Mouse (Mus musculus): ENCODE results near the gene Rnf8. TPM values are rescaled to one million over a fixed set of nuclear protein-coding genes. Genes with fewer than 3 reads are reported as not detected.

Rnf8 gene
- polyA plus RNA-seq, 1 experiment from 2014 or later = 109 TPM

DNA sequence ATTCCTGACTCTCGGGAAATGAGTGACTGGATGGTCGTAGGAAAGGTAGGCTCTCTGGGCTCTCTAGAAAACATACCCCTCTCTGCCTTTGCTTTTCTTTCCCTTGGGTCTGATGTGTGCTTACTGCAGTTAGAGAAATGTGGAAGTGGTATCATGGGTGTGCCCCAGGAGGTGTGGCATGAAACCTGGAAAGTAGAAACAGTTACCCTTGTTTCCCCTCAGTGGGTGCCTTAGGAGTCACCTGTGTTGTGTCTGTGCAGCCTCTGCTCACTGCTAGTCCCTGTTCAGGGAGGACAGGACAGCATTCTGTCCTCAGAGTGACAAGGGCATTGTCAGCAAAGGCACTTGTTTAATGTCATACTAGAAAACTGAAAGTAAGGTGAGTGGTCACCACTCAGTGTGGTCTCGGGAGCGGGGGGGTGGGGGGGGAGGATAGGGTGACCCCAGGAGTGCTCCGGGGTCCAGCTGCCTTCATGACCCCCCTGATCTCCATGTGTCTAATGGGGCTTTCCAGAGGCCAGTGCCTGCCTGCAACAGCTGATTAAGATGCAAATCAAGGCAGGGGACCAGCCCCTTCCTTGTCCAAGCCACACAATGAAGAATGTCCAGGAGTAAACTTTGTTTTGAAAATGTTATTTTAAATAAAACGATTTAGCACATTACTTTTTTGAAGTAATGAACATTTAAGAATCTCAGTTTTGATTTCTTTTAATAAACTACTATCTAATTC, 64.6 kb downstream of the Rnf8 start:
- no peak overlapping the region for H3K4me3 ChIP-seq (ENCODE audit: low read depth, low read length)
- no peak overlapping the region for H3K9ac ChIP-seq (ENCODE audit: low read length)
- WGBS = 80% methylated on average over 6 of the region's 6 CpGs
- DNase-seq (ENCODE audit: low spot score) (no peak), ATAC-seq (ENCODE audit: insufficient read depth, low FRiP score, low TSS enrichment) (no peak)
- H3K4me1 ChIP-seq (ENCODE audit: control insufficient read depth, insufficient read depth, low read length) = no peaks in the 10 kb centered on the region
- H3K27ac ChIP-seq (ENCODE audit: low read depth, low read length) = no peak overlapping the region
- H3K9me3 ChIP-seq (ENCODE audit: control insufficient read depth, low read length) = no peaks in the 10 kb centered on the region
- H3K27me3 ChIP-seq (ENCODE audit: control insufficient read depth, insufficient read depth, low read length) = no peaks in the 10 kb centered on the region
- peaks cover 17% of the 10 kb centered on the region for H3K36me3 ChIP-seq (ENCODE audit: control insufficient read depth, insufficient read depth, low read length)
- H3K4me2 ChIP-seq (ENCODE audit: low read depth) = no peak overlapping the region

DNA sequence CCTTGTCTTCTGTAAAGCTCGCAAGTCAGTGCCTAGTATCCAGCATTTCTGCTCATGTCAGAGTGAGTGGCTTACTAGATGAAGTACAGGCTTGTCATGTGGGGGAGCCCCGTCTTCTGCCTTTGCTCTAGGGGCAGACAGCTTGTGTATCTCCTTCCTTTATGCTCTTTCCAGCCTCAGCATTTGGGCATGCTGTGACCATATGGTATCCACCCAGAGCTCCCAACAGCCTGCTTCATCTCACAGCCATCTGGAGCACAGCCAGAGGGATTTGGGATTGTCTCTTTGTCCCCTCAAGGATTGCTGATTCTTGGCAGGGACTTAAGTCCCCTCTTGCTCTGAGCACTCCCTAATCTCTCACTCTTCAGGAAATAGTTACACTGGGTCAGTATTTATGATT, 65.6 kb downstream of the Rnf8 start:
- 70% methylated on average over 2 of the region's 2 CpGs for WGBS
- H3K9me3 ChIP-seq (ENCODE audit: control insufficient read depth, low read length) = no peaks in the 10 kb centered on the region
- no peak overlapping the region for H3K4me2 ChIP-seq (ENCODE audit: low read depth)
- H3K9ac ChIP-seq (ENCODE audit: low read length) = 0 out of 2 replicates have a peak overlapping the region, but pooled peaks have one; percentile 18
- no peaks in the 10 kb centered on the region for H3K4me1 ChIP-seq (ENCODE audit: control insufficient read depth, insufficient read depth, low read length)
- peaks cover 22% of the 10 kb centered on the region for H3K36me3 ChIP-seq (ENCODE audit: control insufficient read depth, insufficient read depth, low read length)
- DNase-seq (ENCODE audit: low spot score) = no peak
- ATAC-seq (ENCODE audit: insufficient read depth, low FRiP score, low TSS enrichment) = no peak
- H3K4me3 ChIP-seq (ENCODE audit: low read depth, low read length) = no peak overlapping the region
- H3K27me3 ChIP-seq (ENCODE audit: control insufficient read depth, insufficient read depth, low read length) = no peaks in the 10 kb centered on the region
- peak overlapping the region; percentile 39; the same call in 1 of the 2 replicates for H3K27ac ChIP-seq (ENCODE audit: low read depth, low read length)

DNA sequence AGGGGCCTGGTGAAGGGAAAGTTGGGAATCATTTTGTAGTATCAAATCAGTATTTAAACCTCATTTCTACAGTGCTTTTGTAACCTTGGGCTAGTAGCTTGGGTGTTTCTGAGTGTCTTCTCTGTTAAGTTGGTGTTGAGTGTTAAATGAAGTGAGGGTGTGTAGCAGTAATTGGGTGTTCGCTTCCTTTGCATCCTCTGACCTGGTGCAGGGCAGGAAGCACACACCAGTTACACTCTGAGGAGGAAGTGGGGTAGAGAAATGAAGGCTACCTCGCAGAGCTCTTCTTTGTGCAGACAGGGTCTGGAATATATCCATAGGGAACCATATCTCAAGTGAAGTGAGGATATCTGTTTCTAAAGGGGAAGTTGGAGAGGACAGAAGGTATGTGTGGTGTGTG, 66.3 kb downstream of the Rnf8 start:
- Histone ChIP-seq H3K9ac (ENCODE audit: low read length) (no peak overlapping the region), H3K4me2 (ENCODE audit: low read depth) (no peak overlapping the region), H3K4me1 (ENCODE audit: control insufficient read depth, insufficient read depth, low read length) (no peaks in the 10 kb centered on the region), H3K27me3 (ENCODE audit: control insufficient read depth, insufficient read depth, low read length) (no peaks in the 10 kb centered on the region), H3K4me3 (ENCODE audit: low read depth, low read length) (no peak overlapping the region), H3K27ac (ENCODE audit: low read depth, low read length) (no peak overlapping the region), H3K9me3 (ENCODE audit: control insufficient read depth, low read length) (no peaks in the 10 kb centered on the region), H3K36me3 (ENCODE audit: control insufficient read depth, insufficient read depth, low read length) (peaks cover 23% of the 10 kb centered on the region)
- DNase-seq (ENCODE audit: low spot score) (no peak), ATAC-seq (ENCODE audit: insufficient read depth, low FRiP score, low TSS enrichment) (no peak)
- 91% methylated on average over 2 of the region's 2 CpGs for WGBS

DNA sequence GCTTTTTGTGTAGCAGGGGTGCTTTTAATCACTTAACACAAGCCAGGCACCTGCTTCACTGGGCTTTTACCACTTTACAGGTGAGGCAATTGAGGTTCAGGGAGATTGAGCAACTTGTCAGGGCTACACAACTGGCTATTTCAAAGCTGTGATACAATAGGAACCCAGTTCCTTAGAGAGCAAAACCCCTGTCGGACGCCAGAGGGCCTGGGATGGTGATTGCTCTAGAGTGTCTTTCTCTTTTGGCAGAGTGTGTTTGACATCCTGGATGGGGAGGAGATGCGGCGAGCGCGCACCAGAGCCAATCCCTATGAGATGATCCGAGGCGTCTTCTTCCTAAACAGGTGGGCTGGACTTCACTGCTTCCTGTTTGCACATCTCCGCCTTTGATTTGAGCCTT, 67.1 kb downstream of the Rnf8 start:
- H3K4me3 ChIP-seq (ENCODE audit: low read depth, low read length) = no peak overlapping the region
- H3K4me1 ChIP-seq (ENCODE audit: control insufficient read depth, insufficient read depth, low read length) = no peaks in the 10 kb centered on the region
- H3K9ac ChIP-seq (ENCODE audit: low read length) = no peak overlapping the region
- DNase-seq (ENCODE audit: low spot score) (no peak), ATAC-seq (ENCODE audit: insufficient read depth, low FRiP score, low TSS enrichment) (no peak)
- peaks cover 22% of the 10 kb centered on the region for H3K36me3 ChIP-seq (ENCODE audit: control insufficient read depth, insufficient read depth, low read length)
- WGBS = 94% methylated on average over 9 of the region's 9 CpGs
- H3K27me3 ChIP-seq (ENCODE audit: control insufficient read depth, insufficient read depth, low read length) = no peaks in the 10 kb centered on the region
- H3K27ac ChIP-seq (ENCODE audit: low read depth, low read length) = no peak overlapping the region
- H3K9me3 ChIP-seq (ENCODE audit: control insufficient read depth, low read length) = no peaks in the 10 kb centered on the region
- no peak overlapping the region for H3K4me2 ChIP-seq (ENCODE audit: low read depth)

DNA sequence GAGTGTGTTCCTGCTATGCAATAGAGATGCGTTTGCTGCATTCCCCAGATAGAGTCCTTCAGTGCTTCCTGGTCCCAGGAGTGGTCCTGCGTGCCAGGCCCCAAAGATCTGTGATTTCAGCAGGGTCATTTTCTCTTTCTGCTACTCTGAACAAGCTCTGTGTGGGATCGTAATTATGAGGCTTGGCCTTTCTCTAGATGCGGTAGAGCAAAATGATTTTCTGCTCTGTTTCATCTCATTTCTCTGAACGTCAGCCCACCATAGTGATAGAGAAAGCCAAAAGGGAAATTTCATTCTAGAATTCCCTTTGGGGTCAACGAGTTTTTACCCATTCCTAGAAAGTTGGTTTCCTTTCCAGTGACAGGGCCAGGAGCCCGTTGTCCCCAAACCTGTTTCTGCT, 67.7 kb downstream of the Rnf8 start:
- no peaks in the 10 kb centered on the region for H3K27me3 ChIP-seq (ENCODE audit: control insufficient read depth, insufficient read depth, low read length)
- H3K9me3 ChIP-seq (ENCODE audit: control insufficient read depth, low read length) = no peaks in the 10 kb centered on the region
- no peak overlapping the region for H3K4me2 ChIP-seq (ENCODE audit: low read depth)
- no peak for DNase-seq (ENCODE audit: low spot score)
- peaks cover 19% of the 10 kb centered on the region for H3K36me3 ChIP-seq (ENCODE audit: control insufficient read depth, insufficient read depth, low read length)
- no peak overlapping the region for H3K27ac ChIP-seq (ENCODE audit: low read depth, low read length)
- no peak overlapping the region for H3K9ac ChIP-seq (ENCODE audit: low read length)
- no peak for ATAC-seq (ENCODE audit: insufficient read depth, low FRiP score, low TSS enrichment)
- WGBS = 84% methylated on average over 7 of the region's 7 CpGs
- no peaks in the 10 kb centered on the region for H3K4me1 ChIP-seq (ENCODE audit: control insufficient read depth, insufficient read depth, low read length)
- H3K4me3 ChIP-seq (ENCODE audit: low read depth, low read length) = no peak overlapping the region

DNA sequence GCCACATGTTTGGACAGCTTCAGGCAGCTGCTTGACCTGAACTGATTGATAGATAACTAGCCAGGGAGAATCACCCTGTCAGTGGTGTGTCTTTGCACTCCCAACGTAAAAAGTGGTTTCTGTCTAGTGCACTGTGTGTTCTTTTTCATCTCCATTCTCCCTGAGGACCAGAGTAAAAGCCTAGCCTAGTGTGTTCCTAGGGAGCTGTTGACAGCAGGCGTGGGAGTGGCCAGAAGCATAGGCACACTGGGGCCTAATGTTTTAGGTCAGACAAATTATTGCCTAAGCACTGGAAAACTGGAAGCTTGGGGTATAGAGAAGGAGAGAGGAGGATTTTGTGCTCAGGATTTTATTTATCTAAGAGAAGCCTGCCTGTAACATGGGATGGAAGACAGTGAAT, 68.5 kb downstream of the Rnf8 start:
- peaks cover 21% of the 10 kb centered on the region for H3K36me3 ChIP-seq (ENCODE audit: control insufficient read depth, insufficient read depth, low read length)
- 78% methylated on average over 2 of the region's 2 CpGs for WGBS
- H3K9ac ChIP-seq (ENCODE audit: low read length) = no peak overlapping the region
- H3K27ac ChIP-seq (ENCODE audit: low read depth, low read length) = no peak overlapping the region
- H3K4me3 ChIP-seq (ENCODE audit: low read depth, low read length) = no peak overlapping the region
- H3K27me3 ChIP-seq (ENCODE audit: control insufficient read depth, insufficient read depth, low read length) = no peaks in the 10 kb centered on the region
- no peak overlapping the region for H3K4me2 ChIP-seq (ENCODE audit: low read depth)
- no peaks in the 10 kb centered on the region for H3K9me3 ChIP-seq (ENCODE audit: control insufficient read depth, low read length)
- DNase-seq (ENCODE audit: low spot score) = no peak
- ATAC-seq (ENCODE audit: insufficient read depth, low FRiP score, low TSS enrichment) = no peak
- no peaks in the 10 kb centered on the region for H3K4me1 ChIP-seq (ENCODE audit: control insufficient read depth, insufficient read depth, low read length)

DNA sequence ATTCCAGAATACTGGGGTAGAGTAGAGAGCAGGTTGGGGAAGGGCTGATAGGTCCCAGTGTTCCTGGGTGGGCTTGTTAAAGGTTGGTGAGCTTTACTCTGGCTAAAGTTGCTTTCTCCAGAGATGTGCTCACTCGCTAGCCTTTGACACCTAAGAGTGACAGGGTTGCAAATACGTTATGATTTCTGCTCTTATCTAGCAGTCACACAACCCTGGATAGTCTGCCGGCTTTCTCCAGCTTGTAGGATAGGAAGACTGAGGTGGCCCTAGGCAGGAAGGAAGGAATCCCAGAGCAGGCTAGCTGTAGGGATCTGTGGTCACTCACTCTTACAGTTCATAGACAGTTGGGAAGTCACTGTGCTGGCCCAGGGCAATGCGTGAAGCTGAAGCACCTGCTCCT, 69.7 kb downstream of the Rnf8 start:
- Histone ChIP-seq H3K27me3 (ENCODE audit: control insufficient read depth, insufficient read depth, low read length) (no peaks in the 10 kb centered on the region), H3K9me3 (ENCODE audit: control insufficient read depth, low read length) (no peaks in the 10 kb centered on the region), H3K4me3 (ENCODE audit: low read depth, low read length) (no peak overlapping the region), H3K9ac (ENCODE audit: low read length) (no peak overlapping the region), H3K4me2 (ENCODE audit: low read depth) (no peak overlapping the region), H3K36me3 (ENCODE audit: control insufficient read depth, insufficient read depth, low read length) (peaks cover 21% of the 10 kb centered on the region), H3K4me1 (ENCODE audit: control insufficient read depth, insufficient read depth, low read length) (no peaks in the 10 kb centered on the region), H3K27ac (ENCODE audit: low read depth, low read length) (no peak overlapping the region)
- no peak for ATAC-seq (ENCODE audit: insufficient read depth, low FRiP score, low TSS enrichment)
- no peak for DNase-seq (ENCODE audit: low spot score)
- 92% methylated on average over 4 of the region's 4 CpGs for WGBS

DNA sequence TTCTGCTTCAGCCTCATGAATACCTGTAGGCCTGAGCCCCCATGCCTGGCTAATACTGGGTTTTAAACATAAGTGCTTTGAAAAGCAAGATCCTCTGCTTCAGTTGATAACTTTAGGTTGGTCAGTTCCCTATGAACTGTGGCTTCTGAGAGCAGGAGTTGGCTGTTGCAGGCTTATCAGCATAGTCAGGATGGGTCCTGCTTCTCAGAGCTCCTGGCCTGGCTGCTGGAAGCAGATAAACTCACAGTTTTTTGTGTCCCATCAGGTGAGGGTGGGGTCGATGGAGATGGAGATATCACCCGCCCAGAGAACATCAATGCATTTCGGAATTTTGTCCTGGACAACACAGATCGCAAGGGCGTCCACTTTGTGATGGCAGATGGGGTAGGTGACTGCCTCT, 72.2 kb downstream of the Rnf8 start:
- DNase-seq (ENCODE audit: low spot score) (no peak), ATAC-seq (ENCODE audit: insufficient read depth, low FRiP score, low TSS enrichment) (no peak)
- Histone ChIP-seq H3K9ac (ENCODE audit: low read length) (no peak overlapping the region), H3K4me2 (ENCODE audit: low read depth) (no peak overlapping the region), H3K9me3 (ENCODE audit: control insufficient read depth, low read length) (no peaks in the 10 kb centered on the region), H3K4me3 (ENCODE audit: low read depth, low read length) (no peak overlapping the region), H3K36me3 (ENCODE audit: control insufficient read depth, insufficient read depth, low read length) (peaks cover 34% of the 10 kb centered on the region), H3K27me3 (ENCODE audit: control insufficient read depth, insufficient read depth, low read length) (no peaks in the 10 kb centered on the region), H3K27ac (ENCODE audit: low read depth, low read length) (no peak overlapping the region), H3K4me1 (ENCODE audit: control insufficient read depth, insufficient read depth, low read length) (no peaks in the 10 kb centered on the region)
- 92% methylated on average over 5 of the region's 5 CpGs for WGBS

DNA sequence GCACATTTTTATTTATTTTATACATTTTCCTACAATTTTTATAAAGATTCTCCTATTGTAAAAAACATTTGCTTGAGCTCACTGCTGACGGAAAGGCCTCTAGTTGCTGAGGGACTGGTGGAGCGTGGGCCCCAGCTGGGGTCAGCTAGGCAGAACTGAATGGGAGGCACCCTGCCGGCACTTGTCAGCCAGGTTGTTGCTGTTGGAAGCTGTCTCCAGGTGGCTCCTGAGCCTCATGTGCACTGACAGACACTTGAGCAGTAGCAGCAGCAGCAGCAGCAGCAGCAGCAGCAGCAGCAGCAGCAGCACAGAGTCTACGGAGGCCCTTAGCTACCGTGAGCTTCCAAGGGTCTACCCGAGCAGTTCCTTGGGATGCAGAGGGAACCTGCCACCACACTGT, 72.8 kb downstream of the Rnf8 start:
- 84% methylated on average over 6 of the region's 6 CpGs for WGBS
- Histone ChIP-seq H3K36me3 (ENCODE audit: control insufficient read depth, insufficient read depth, low read length) (peaks cover 34% of the 10 kb centered on the region), H3K27ac (ENCODE audit: low read depth, low read length) (no peak overlapping the region), H3K27me3 (ENCODE audit: control insufficient read depth, insufficient read depth, low read length) (no peaks in the 10 kb centered on the region), H3K4me2 (ENCODE audit: low read depth) (no peak overlapping the region), H3K4me3 (ENCODE audit: low read depth, low read length) (no peak overlapping the region), H3K4me1 (ENCODE audit: control insufficient read depth, insufficient read depth, low read length) (no peaks in the 10 kb centered on the region), H3K9me3 (ENCODE audit: control insufficient read depth, low read length) (no peaks in the 10 kb centered on the region), H3K9ac (ENCODE audit: low read length) (no peak overlapping the region)
- ATAC-seq (ENCODE audit: insufficient read depth, low FRiP score, low TSS enrichment) (no peak), DNase-seq (ENCODE audit: low spot score) (no peak)
